Mouse (Mus musculus): ENCODE measurements around the gene Amacr. TPM values are rescaled to one million over a fixed set of nuclear protein-coding genes. Genes with fewer than 3 reads are reported as not detected.

Amacr gene
- 3.1 and 4.1 TPM in 2 replicates for polyA plus RNA-seq (2012)

- TF ChIP-seq GATA1 (IDR thresholded peaks at IDR 0.05; ENCODE audit: low read length): no peak
These were observed at the start of gene Amacr for GRCm38 (mm10) chr15:10981377-10982063. TSS of gene Amacr (plus strand) at chr15:10981756.

GRCm38 (mm10) chr15:10933930-10934329 is 47.6 kb upstream of the Amacr start:
- no peak for TF ChIP-seq GATA1 (IDR thresholded peaks at IDR 0.05; ENCODE audit: low read length)

- TF ChIP-seq GATA1 (IDR thresholded peaks at IDR 0.05; ENCODE audit: low read length): no peak
These were observed 41.1 kb upstream of the Amacr start for GRCm38 (mm10) chr15:10940148-10941108.

- TF ChIP-seq GATA1 (IDR thresholded peaks at IDR 0.05; ENCODE audit: low read length): no peak
These were observed 39.7 kb upstream of the Amacr start for GRCm38 (mm10) chr15:10941901-10942300.

- TF ChIP-seq GATA1 (IDR thresholded peaks at IDR 0.05; ENCODE audit: low read length): no peak
These were observed 33.7 kb upstream of the Amacr start for GRCm38 (mm10) chr15:10947852-10948251.

- no peak for TF ChIP-seq GATA1 (IDR thresholded peaks at IDR 0.05; ENCODE audit: low read length)
These were observed 29.4 kb upstream of the Amacr start, which contains the start of gene C1qtnf3 for GRCm38 (mm10) chr15:10951951-10952759. TSS of gene C1qtnf3 (plus strand) at chr15:10952332.

DNA sequence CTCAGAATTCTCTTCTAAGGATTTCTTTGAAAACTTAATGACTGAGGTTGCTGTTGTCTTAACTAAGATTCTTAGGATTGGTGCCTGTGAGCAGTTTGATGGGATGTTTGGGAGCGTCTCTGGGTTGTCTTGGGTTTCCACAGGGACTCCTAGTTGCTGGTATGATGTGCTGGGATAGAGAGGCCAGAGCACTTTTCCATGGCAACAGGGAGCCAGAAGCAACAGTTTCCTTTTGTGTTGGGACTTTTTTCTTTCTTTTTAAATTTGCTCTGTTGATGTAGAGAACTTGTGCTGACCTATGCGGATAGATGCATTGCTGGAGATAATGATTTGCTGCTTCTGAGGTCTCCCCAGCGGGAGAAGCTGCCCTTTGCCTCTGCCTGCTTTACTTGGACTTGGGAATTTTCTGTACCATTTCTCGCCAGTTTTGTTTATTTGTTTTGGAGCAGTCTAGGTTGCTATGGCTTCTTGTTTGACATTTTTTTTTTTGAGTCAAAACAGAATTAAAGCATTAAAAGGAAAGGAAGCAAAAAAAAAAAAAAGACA is 28.7 kb upstream of the Amacr start:
- no peak for TF ChIP-seq GATA1 (IDR thresholded peaks at IDR 0.05; ENCODE audit: low read length)

GRCm38 (mm10) chr15:10953465-10953864 is 28.1 kb upstream of the Amacr start:
- no peak for TF ChIP-seq GATA1 (IDR thresholded peaks at IDR 0.05; ENCODE audit: low read length)

- no peak for TF ChIP-seq GATA1 (IDR thresholded peaks at IDR 0.05; ENCODE audit: low read length)
These were observed 27.1 kb upstream of the Amacr start for GRCm38 (mm10) chr15:10954381-10955016.

DNA sequence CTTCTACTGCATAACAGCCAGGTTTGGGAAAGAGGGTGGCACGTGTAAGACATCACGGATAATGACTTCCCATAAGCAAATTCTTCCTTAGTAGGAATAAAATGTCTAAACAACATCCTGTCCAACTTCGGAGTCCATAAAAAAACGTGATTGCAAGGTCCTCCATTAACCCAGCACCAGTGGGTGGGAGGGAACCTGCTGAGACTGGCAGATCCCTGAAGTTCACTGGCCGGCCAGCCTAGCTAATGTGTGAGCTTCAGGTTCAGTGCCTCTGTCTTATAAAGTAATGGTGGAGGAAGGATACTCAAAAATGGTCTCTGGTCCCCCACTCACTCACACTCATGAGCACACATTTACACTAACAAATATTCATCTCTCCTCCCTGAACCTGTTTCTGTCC is 26.4 kb upstream of the Amacr start:
- TF ChIP-seq GATA1 (IDR thresholded peaks at IDR 0.05; ENCODE audit: low read length): no peak

DNA sequence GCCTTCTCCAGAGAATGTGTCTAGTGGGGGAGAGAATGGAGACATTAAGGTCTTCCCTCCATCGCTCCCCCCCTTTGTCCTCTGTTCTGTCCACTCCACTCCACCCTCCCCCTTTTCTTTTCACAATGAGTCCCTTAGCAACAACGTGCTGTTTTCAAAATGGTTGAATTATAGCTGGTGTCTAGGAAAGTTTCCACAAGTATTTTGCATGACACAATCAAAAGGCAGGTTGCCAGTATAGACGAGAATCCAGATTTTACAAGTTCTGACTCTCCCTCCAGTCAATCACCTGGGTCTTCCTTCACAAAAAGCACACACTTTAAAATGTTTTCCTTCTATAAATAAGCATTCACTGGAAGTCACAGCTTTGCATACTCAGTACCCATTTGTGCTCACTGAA is 24.9 kb upstream of the Amacr start:
- no peak for TF ChIP-seq GATA1 (IDR thresholded peaks at IDR 0.05; ENCODE audit: low read length)

- no peak for TF ChIP-seq GATA1 (IDR thresholded peaks at IDR 0.05; ENCODE audit: low read length)
These were observed 22.1 kb upstream of the Amacr start for GRCm38 (mm10) chr15:10959277-10960026.

DNA sequence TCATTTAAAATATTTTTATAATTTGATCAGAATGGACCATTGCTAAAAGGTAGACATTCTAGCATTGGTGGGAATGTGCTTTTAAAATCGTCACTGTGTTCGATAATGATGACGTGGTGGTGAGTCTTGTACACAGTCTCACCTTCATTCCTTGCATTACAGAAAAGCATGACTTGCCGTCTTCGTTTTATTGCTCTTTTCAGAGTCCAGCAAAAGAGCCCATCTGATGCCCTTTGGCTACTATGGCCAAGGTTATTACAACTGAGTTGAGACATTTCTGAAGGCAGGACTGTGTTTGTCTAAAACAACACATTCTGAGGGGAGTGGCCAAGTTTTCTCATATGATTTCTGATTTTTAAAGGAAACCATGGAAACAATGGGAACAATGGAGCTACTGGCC is 21.3 kb upstream of the Amacr start:
- TF ChIP-seq GATA1 (IDR thresholded peaks at IDR 0.05; ENCODE audit: low read length): no peak

- no peak for TF ChIP-seq GATA1 (IDR thresholded peaks at IDR 0.05; ENCODE audit: low read length)
These were observed 19.0 kb upstream of the Amacr start for GRCm38 (mm10) chr15:10962601-10963000.

All from G1E-ER4 (cell line).